Mouse (Mus musculus) kidney, adult 2 months (tissue): Measurements from ENCODE around the gene Prps1l1. TPM values are rescaled to one million over a fixed set of nuclear protein-coding genes. Genes with fewer than 3 reads are reported as not detected.
A peak's percentile ranks its signal among the peaks of the same experiment; 100 is the strongest.

Source experiments
- DNase-seq: peaks from one replicate; pipeline ENCODE4 v3.0.0; 2021
- H3K27ac ChIP-seq: fragments of 200-500 bp; 2 replicates; pipeline ENCODE4 v1.5.1; 2012; ENCODE audit warnings: low read depth, low read length, control low read depth, inconsistent platforms; ENCODE audit not compliant: insufficient read depth
- H3K27me3 ChIP-seq: fragments of 200-500 bp; replicated peaks from 2 replicates; pipeline ENCODE4 v1.6.1; 2012; ENCODE audit warnings: mild to moderate bottlenecking, moderate library complexity, low read length, inconsistent platforms; ENCODE audit not compliant: control insufficient read depth, insufficient read depth
- H3K36me3 ChIP-seq: fragments of 200-500 bp; 2 replicates; pipeline ENCODE4 v1.6.1; 2012; ENCODE audit warnings: mild to moderate bottlenecking, moderate library complexity, low read length, inconsistent platforms; ENCODE audit not compliant: control insufficient read depth, insufficient read depth
- H3K4me1 ChIP-seq: fragments of 200-500 bp; 2 replicates; pipeline ENCODE4 v1.6.1; 2011; ENCODE audit warnings: low read length; ENCODE audit not compliant: control insufficient read depth, insufficient read depth
- H3K4me3 ChIP-seq: fragments of 200-500 bp; 2 replicates; pipeline ENCODE4 v1.5.1; 2011; ENCODE audit warnings: mild to moderate bottlenecking, low read depth, low read length, control low read depth; ENCODE audit not compliant: insufficient read depth
- CTCF ChIP-seq: fragments of 200-500 bp; conservative IDR thresholded peaks from 2 replicates; pipeline ENCODE4 v1.5.1; 2011; ENCODE audit warnings: low read depth, mild to moderate bottlenecking, control low read depth, low read length, moderate library complexity, mixed read lengths; ENCODE audit not compliant: insufficient read depth, insufficient read length
- POLR2A ChIP-seq: fragments of 200-500 bp; IDR thresholded peaks from one replicate; pipeline ENCODE4 v1.6.1; 2011; ENCODE audit warnings: low read depth, low read length, control low read depth
- WGBS: fragments of 180-500 bp; shearing (Covaris S2); methylation state at CpG from one replicate; pipeline ENCODE4 v1.1.7; 2018; 5-methylcytosine and 5-hydroxymethylcytosine counted together
- polyA plus RNA-seq: library from polyadenylated mRNA; depleted of rRNA; stranded (reverse); fragments of >200 nt; gene quantifications from 2 replicates; pipeline ENCODE4 v1.2.3, GENCODE M21; 2012

Prps1l1 gene
- polyA plus RNA-seq, 1 experiment, result not detected

DNA sequence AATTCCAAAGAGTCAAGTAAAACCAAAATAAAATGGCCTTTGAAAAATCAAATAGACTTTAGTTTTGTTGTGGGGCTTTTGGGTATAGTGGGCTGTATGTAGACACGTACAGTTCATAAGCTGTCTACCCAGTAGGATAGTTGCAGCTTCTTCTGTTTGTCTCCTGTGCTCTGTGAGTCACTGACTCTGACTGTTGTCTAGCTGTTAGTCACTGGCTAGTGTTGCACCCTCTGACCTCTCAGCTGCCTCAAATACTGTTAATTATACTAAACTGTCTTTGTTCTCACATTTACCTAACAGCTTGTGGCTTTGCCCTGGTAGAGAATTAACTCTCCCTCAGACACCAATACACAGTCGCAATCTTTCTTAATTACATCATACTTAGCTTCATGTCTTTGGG lies 7.3 kb downstream of the Prps1l1 start:
- WGBS, result 70% methylated on average over 2 of the region's 2 CpGs
- DNase-seq, result no peak
- no peak overlapping the region for H3K27ac ChIP-seq
- no peaks in the 10 kb centered on the region for H3K27me3 ChIP-seq
- H3K36me3 ChIP-seq, result no peaks in the 10 kb centered on the region
- H3K4me3 ChIP-seq, result no peak overlapping the region
- H3K4me1 ChIP-seq, result no peaks in the 10 kb centered on the region
- TF ChIP-seq CTCF, result no peak
- no peak for TF ChIP-seq POLR2A

DNA sequence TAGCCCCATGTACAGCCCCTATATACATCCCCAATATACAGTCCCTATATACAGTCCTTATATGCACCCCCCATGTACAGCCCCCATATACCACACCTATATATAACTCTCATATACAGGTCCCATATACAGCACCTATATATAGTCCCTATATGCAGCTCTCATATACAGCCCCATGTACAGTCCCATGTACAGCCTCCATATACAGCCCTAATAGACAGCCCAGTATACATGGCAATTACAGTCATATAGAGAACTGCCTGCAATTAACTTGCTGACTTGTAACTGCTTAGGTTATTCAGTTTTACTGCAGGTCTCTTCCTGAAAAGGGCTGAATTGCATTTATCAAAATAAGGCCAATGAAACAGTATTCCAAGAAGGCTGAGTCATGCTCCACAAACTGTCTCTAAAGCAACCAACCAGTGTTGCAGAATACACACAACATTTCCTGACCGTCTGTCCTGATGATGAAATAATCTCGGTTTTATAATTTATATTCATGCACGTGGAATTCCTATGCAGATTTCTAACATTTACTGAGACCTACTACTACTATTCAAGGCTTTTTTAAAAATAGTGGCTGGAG lies 13.1 kb downstream of the Prps1l1 start:
- 74% methylated on average over 3 of the region's 3 CpGs for WGBS
- Histone ChIP-seq H3K27me3 (no peaks in the 10 kb centered on the region), H3K27ac (no peak overlapping the region), H3K4me1 (no peaks in the 10 kb centered on the region), H3K36me3 (no peaks in the 10 kb centered on the region), H3K4me3 (no peak overlapping the region)
- no peak for TF ChIP-seq POLR2A
- TF ChIP-seq CTCF, result no peak
- no peak for DNase-seq

DNA sequence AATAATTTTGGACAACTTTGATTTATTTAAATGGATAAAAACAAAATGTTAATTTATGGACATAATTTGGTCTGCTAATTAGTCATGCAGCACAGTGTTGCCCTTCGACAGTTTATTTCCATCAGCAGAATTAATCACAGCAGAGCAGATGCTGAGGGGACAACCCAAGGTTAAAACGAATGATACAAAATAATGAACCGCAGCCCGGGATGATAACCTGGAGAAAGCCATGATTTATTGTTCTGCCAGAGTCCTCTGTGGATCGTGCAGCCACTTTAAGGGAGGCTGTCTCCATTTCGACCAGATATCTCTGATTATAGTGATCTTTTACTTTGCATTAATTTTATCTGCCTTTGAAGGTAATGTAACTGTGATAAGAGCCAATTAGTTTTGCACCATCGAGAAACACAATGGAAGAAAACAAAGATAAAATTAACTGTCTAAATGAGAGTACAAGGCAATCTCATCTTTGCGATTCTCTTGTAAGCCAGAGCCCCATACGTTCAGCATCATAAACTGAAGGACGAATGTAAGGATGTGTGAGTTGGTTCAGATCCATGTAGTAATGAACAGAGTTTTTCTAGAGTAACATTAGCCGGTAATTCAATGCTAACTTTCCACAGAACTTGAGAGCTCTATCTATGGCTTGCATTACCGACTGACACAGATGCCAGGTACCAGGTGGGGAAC lies 14.4 kb downstream of the Prps1l1 start:
- Histone ChIP-seq H3K36me3 (no peaks in the 10 kb centered on the region), H3K4me1 (no peaks in the 10 kb centered on the region), H3K4me3 (no peak overlapping the region), H3K27me3 (no peaks in the 10 kb centered on the region), H3K27ac (no peak overlapping the region)
- DNase-seq, result no peak
- no peak for TF ChIP-seq POLR2A
- TF ChIP-seq CTCF, result no peak
- 33% methylated on average over 12 of the region's 12 CpGs for WGBS

DNA sequence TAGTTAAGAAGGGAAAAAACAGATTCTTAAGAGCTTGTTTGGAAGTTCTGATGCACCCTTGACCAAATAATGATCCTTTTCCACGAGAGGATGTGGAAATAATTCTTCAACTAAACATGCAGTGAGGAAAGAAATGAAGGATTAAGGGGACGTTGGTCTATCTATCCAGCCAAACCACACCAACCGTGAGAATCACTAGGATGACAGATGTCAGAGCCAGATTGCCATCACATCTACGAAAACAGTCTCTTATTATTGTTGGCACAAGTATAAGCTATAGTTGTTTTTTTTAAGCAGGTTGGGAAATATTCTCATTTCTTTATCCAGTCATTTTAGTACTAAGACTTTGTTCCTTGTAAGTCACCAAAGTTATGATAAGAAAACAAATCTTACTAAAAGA lies 15.8 kb downstream of the Prps1l1 start:
- Histone ChIP-seq H3K4me1 (no peaks in the 10 kb centered on the region), H3K27me3 (no peaks in the 10 kb centered on the region), H3K27ac (no peak overlapping the region), H3K4me3 (no peak overlapping the region), H3K36me3 (no peaks in the 10 kb centered on the region)
- 64% methylated on average over 4 of the region's 4 CpGs for WGBS
- TF ChIP-seq POLR2A (no peak), CTCF (no peak)
- DNase-seq, result no peak

DNA sequence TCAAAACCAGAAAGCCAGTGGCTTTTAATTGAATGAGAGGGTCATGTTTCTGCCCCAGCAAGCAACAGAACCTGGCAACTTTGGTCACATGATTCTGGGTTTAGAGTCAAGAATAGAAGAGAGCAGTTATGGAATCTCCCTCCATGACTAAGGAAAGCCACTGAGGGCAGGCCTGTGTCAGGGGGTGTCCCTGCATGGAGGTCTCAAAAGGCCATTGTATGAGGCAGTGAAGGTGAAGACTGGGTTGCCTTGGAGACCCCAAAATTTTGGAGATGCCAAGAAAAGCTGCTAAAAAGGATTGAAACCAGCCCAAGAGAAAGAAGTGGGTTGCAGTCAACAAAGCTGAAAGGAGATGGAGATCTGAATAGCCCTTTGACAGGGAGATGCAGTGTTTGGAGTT lies 21.2 kb downstream of the Prps1l1 start:
- no peak for DNase-seq
- Histone ChIP-seq H3K27me3 (no peaks in the 10 kb centered on the region), H3K27ac (no peak overlapping the region), H3K4me3 (no peak overlapping the region), H3K4me1 (no peaks in the 10 kb centered on the region), H3K36me3 (no peaks in the 10 kb centered on the region)
- no peak for TF ChIP-seq POLR2A
- no peak for TF ChIP-seq CTCF

DNA sequence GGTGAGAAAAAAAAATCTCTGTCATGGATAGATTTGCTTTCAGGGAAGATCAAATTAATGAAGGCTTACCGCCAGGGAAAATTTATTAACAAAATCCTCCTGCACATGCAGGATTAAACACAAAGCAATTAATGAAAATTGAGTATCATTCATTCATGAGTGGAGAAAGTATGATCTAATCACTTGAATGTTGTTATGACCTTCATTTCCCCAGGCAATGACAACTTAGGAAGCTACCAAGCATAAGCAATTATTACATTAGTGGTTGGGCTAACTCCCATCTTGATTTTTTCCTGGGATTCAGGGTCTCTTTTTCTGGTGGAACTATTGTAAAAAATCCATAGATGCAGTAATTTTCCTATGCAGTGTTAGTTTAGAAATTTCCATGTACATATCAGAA lies 23.3 kb downstream of the Prps1l1 start:
- Histone ChIP-seq H3K27ac (no peak overlapping the region), H3K4me1 (no peaks in the 10 kb centered on the region), H3K27me3 (no peaks in the 10 kb centered on the region), H3K4me3 (no peak overlapping the region), H3K36me3 (no peaks in the 10 kb centered on the region)
- WGBS, result 79% methylated on average over 1 of the region's 1 CpGs
- no peak for DNase-seq
- TF ChIP-seq POLR2A, result no peak
- TF ChIP-seq CTCF, result no peak

DNA sequence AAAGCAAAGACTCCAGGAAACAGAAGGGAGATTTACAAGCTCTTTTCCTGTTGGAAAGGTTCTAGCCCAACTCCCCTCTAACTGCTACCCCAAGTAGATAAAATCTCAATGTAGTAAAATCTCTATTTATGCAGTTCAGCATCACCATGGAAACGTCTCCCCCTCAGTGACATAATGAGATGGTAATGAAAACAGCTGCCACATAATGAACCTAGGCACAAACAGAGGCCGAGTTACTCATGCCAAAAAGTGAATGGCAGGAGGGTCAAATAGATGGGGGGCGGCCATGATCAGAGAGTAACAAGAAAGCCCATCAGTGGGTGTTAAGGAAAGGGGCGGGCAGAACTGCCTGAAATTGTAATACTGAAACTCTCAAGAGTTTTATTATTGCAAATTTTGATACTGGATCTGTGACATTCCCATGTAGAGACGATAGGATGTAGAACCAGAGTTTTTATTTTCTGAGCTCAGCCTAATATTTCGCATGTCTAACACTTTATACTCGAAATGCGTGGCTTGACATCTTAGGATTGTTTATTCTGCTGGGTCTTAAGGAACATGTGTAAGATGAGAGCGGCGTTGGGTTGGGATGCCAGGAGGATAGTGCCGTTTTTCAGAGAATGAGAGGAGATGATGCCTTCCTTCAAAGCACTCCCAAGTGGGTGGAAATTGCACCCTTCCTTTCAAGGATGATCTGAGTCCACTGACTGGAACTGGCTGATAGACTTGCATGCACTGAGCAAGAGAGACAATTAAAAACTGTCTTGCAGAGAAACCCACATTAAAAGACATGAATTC lies 24.0 kb downstream of the Prps1l1 start:
- Histone ChIP-seq H3K27me3 (no peaks in the 10 kb centered on the region), H3K27ac (no peak overlapping the region), H3K4me3 (no peak overlapping the region), H3K36me3 (no peaks in the 10 kb centered on the region), H3K4me1 (no peaks in the 10 kb centered on the region)
- WGBS, result 35% methylated on average over 11 of the region's 11 CpGs
- peak; percentile 21 for DNase-seq
- no peak for TF ChIP-seq POLR2A
